Mouse (Mus musculus): ENCODE data around the gene Aplp1. TPM values are rescaled to one million over a fixed set of nuclear protein-coding genes. Genes with fewer than 3 reads are reported as not detected.

Aplp1 gene
- 24.5 and 168 TPM in 2 replicates for polyA plus RNA-seq (2012; rRNA removed; ENCODE audit: low replicate concordance)

DNA sequence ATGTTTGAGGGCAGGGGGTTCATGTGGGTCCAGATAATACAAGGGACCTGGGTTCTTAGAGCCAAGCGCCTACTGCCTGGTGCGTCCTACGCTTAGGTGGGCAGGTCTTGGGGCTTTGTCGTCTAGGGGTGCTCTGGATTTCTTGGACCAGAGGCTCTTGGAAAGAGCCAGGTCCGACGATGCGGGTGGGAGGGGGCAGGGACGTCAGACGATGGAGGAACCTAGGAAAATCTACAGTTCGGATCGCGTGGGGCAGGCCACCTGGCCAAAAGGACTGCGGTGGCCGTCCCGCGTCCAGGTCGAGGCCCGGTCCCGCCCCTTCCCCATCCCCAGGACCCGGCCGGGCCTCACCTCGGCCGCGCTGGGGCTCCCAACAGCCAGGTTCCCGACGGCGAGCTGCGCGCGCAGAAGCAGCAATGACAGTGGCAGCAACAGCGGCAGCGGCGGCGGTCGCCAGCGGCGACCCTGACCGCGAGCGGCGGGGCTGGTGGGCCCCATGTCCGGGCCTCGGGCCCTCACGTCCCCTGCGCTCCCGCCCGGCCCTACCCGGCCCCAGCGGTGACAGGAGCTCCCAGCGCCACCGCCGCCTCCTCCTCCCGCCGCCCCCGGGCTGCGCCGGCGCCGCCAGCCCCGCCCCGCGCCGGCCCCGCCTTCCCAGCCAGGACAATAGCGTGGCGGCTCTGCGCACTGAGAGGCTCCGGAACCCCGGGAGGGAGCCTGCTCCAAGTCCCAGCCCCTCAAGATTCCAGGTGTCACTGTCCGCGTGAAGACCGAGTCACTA, at the start of gene Aplp1:
Aplp1 (minus strand) TSS at position 565 of the 781 bp plus-strand sequence.

DNA sequence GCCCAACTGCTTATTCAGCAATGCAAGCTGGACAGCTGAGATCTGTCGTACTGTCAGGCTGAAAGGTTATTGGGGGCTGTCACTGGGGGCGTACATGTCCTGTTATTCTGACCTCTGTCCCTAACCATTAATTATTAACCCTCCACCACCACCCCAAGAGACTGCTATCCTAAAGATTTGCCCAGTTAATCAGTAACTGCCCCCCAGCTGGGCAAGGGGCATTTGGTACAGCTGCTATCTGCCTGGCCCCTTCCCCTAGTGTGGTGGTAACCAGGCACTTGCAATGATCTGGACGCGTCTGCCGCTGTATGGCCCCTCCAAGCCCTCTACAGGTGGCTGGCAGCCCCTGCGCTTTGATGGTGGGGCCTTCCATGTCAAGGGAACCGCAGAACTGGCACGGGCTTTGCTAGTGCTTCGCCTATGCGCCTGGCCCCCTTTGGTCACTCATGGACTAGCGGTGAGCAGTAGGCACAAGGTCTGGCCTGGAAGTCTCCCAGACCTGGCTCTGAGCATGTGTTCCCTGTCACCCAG, 48.1 kb upstream of the Aplp1 start, which contains the start of gene Prodh2:
Prodh2 (plus strand) TSS at position 222 of the 531 bp plus-strand sequence.

DNA sequence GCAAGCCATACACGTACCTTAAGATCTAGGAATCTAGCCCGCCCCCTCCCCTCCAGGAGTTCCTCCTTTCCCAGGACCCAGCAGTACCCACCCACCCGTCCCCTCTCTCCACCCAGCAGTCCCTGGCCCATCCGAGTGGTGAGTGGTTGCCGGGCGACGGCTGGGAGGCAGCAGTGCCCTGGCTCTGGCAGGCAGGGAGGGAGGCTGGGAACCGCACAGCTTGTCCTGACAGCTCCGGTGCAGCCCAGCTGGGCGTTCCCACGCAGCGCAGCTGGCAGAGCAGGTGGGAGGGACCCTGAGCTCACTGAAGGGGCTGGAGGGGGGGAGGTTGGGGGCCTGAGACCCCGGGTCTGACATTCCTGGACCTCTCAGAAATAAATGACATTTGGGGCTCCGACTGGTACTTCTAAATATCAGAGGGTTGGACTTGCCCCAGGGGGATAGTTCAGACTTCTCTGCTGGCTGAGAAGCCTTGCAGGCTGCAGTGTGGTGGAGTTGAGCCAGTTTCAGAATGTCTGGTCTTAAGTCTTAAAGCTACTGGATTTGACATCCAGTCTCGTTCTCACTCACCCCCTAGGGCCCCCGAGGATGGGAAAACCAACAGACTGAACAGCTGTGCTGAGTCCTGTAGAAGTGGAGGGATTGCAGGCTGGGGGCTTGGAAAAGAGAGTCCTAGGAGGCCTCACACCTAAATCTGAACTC, 12.4 kb upstream of the Aplp1 start, which contains the start of the genes Kirrel2 and Nphs1:
Kirrel2 (minus strand) TSS at position 62 of the 702 bp plus-strand sequence.
Nphs1 (plus strand) TSS at position 687 of the 702 bp plus-strand sequence.

DNA sequence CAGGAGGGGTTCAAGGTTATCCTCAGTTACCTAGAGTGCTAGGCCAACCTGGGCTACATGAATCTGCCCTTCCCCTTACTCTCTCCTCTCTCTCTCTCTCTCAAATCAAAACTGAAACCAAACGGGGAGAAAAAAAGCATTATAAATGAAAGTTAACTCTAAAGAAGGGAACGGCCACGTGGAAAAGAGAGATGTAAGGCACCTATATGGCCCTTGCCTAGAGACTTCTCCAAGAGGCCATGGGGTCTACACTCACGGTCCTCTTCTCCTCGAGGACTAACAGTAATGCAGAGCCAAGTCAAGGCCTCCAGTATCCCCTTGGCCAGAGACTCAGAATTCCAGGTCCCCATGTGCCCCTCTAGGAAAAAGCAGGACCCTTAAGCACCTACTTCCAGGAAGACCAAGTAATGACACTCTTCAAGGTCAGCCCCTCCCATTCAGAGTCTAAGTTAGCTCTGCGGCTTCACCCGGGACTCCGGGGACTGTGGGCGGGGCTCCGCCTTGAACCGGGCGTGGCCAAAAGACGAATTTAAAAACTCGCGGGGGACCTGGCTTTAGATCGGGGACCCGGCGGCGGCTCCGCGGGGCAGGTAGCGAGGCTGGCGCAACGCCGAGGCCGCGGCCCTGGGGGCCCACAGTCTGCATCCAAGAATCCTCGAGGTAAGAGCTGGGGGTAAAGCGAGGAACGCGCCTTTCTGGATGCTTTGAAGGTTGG, 24.0 kb downstream of the Aplp1 start, which contains the start of gene Nfkbid:
Nfkbid (plus strand) TSS at position 558 of the 715 bp plus-strand sequence.

DNA sequence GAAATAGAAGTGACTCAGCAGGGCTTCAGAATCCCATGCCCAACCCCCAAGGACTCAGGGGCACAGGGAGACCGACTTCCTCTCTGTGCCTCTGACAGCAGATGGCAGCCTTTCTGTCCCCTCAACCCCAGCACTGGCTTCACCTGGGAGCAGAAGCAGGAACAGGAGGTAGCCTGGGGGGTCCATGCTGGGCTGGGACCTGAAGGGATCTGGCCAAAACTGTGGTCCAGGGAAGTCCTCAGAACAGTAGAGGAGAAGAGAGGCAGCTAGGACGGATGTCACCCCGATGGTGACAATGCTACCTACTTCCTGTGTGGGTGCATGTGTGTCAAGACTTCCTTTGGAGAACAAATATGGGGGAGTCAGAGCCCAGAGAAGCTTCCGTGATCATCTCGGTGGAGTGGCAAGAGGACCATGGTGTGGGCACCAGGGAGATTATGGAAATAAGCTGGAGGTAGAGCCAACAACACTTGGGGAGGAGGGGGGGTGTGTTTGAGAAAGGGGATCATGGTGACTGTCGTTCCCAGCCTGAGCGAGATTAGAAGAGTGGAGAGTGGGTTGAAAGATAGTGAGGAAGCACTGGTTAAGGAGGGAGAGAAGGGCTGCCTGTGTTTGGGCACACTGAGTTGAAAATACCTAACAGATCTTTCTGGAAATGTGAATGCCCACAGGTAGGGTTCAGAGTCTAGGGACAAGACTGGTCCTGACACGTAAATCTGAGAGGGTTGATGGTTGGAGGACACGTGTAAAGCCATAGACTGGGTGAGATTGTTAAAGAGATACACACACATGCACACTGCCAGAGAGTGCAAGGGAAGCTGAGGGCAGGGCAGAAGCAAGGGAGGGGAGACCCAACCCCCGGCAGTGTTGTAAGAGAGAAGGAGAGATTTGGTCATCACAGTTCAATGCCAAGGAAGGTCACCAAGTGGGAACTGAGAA, 25.5 kb downstream of the Aplp1 start, which contains the start of gene Hcst:
Hcst (minus strand) TSS at position 294 of the 939 bp plus-strand sequence.

DNA sequence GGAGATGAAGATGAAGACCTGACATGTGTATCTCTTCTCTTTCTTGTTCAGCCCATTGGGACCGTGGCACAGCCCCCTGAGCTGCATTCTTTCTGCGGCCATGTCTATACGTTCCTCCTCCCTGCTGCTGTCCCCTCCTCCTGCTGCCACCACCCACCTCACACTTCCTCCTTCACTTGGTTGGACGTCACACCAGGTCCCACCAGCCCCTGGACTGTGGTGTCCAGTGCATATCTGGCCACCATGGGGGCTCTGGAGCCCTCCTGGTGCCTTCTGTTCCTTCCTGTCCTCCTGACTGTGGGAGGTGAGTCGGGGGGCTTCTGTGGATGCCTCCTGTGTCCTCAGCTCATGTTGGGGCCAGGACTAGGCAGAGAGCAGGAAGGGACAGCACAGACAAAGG, 31.7 kb downstream of the Aplp1 start, which contains the start of gene Tyrobp:
Tyrobp (plus strand) TSS at position 165 of the 400 bp plus-strand sequence.

Other genes with a start within 250 kb of the Aplp1 start
- 492 and 665 TPM in 2 replicates for gene Capns1, start 246.7 kb downstream of the Aplp1 start, polyA plus RNA-seq (2012; rRNA removed; ENCODE audit: low replicate concordance)
- gene Polr2i, start 213.6 kb downstream of the Aplp1 start, polyA plus RNA-seq (2012; rRNA removed; ENCODE audit: low replicate concordance) = 76.0 and 78.7 TPM in 2 replicates
- 23.6 and 33.8 TPM in 2 replicates for gene Tbcb, start 213.3 kb downstream of the Aplp1 start, polyA plus RNA-seq (2012; rRNA removed; ENCODE audit: low replicate concordance)
- gene Ovol3, start 209.8 kb downstream of the Aplp1 start, polyA plus RNA-seq (2012; rRNA removed; ENCODE audit: low replicate concordance) = not detected in 2 replicates
- gene Thap8, start 165.4 kb downstream of the Aplp1 start, polyA plus RNA-seq (2012; rRNA removed; ENCODE audit: low replicate concordance) = 0.14 TPM in 1 of 2 replicates, not detected in the other
- gene Wdr62, start 165.1 kb downstream of the Aplp1 start, polyA plus RNA-seq (2012; rRNA removed; ENCODE audit: low replicate concordance) = 13.0 and 14.3 TPM in 2 replicates
- 3.8 and 4.8 TPM in 2 replicates for gene Clip3, start 153.8 kb downstream of the Aplp1 start, polyA plus RNA-seq (2012; rRNA removed; ENCODE audit: low replicate concordance)
- gene Alkbh6, start 136.8 kb downstream of the Aplp1 start, polyA plus RNA-seq (2012; rRNA removed; ENCODE audit: low replicate concordance) = 154 and 160 TPM in 2 replicates
- 9.8 and 29.1 TPM in 2 replicates for gene Syne4, start 130.7 kb downstream of the Aplp1 start, polyA plus RNA-seq (2012; rRNA removed; ENCODE audit: low replicate concordance)
- 1.2 and 2.4 TPM in 2 replicates for gene E130208F15Rik, start 123.8 kb downstream of the Aplp1 start, polyA plus RNA-seq (2012; rRNA removed; ENCODE audit: low replicate concordance)
- 32.9 and 60.3 TPM in 2 replicates for gene Sdhaf1, start 121.6 kb downstream of the Aplp1 start, polyA plus RNA-seq (2012; rRNA removed; ENCODE audit: low replicate concordance)
- 27.9 and 30.8 TPM in 2 replicates for gene Lrfn3, start 82.8 kb downstream of the Aplp1 start, polyA plus RNA-seq (2012; rRNA removed; ENCODE audit: low replicate concordance)
- gene Tyrobp, start 31.8 kb downstream of the Aplp1 start, polyA plus RNA-seq (2012; rRNA removed; ENCODE audit: low replicate concordance) = 49.1 and 124 TPM in 2 replicates
- gene Hcst, start 25.7 kb downstream of the Aplp1 start, polyA plus RNA-seq (2012; rRNA removed; ENCODE audit: low replicate concordance) = 11.5 and 53.7 TPM in 2 replicates
- gene Nfkbid, start 23.8 kb downstream of the Aplp1 start, polyA plus RNA-seq (2012; rRNA removed; ENCODE audit: low replicate concordance) = 5.3 and 8.6 TPM in 2 replicates
- gene Kirrel2, start 12.2 kb upstream of the Aplp1 start, polyA plus RNA-seq (2012; rRNA removed; ENCODE audit: low replicate concordance) = 0.39 TPM in 1 of 2 replicates, not detected in the other
- gene Nphs1, start 12.8 kb upstream of the Aplp1 start, polyA plus RNA-seq (2012; rRNA removed; ENCODE audit: low replicate concordance) = 2.5 TPM in 1 of 2 replicates, not detected in the other
- 2.3 and 37.6 TPM in 2 replicates for gene Prodh2, start 48.1 kb upstream of the Aplp1 start, polyA plus RNA-seq (2012; rRNA removed; ENCODE audit: low replicate concordance)
- 10.8 and 15.1 TPM in 2 replicates for gene Arhgap33, start 89.5 kb upstream of the Aplp1 start, polyA plus RNA-seq (2012; rRNA removed; ENCODE audit: low replicate concordance)
- 56.3 and 114 TPM in 2 replicates for gene Hspb6, start 106.6 kb upstream of the Aplp1 start, polyA plus RNA-seq (2012; rRNA removed; ENCODE audit: low replicate concordance)
- gene Proser3, start 106.8 kb upstream of the Aplp1 start, polyA plus RNA-seq (2012; rRNA removed; ENCODE audit: low replicate concordance) = 3.6 and 5.5 TPM in 2 replicates
- 28.6 and 40.9 TPM in 2 replicates for gene Lin37, start 114.3 kb upstream of the Aplp1 start, polyA plus RNA-seq (2012; rRNA removed; ENCODE audit: low replicate concordance)
- 56.6 and 64.2 TPM in 2 replicates for gene U2af1l4, start 117.8 kb upstream of the Aplp1 start, polyA plus RNA-seq (2012; rRNA removed; ENCODE audit: low replicate concordance)
- 0.55 and 1.2 TPM in 2 replicates for gene Gm49396, start 117.8 kb upstream of the Aplp1 start, polyA plus RNA-seq (2012; rRNA removed; ENCODE audit: low replicate concordance)
- 105 and 155 TPM in 2 replicates for gene Psenen, start 118.1 kb upstream of the Aplp1 start, polyA plus RNA-seq (2012; rRNA removed; ENCODE audit: low replicate concordance)
- gene Igflr1, start 119.9 kb upstream of the Aplp1 start, polyA plus RNA-seq (2012; rRNA removed; ENCODE audit: low replicate concordance) = 12.6 and 14.4 TPM in 2 replicates
- 31.9 and 38.5 TPM in 2 replicates for gene Kmt2b, start 143.2 kb upstream of the Aplp1 start, polyA plus RNA-seq (2012; rRNA removed; ENCODE audit: low replicate concordance)
- gene Zbtb32, start 153.4 kb upstream of the Aplp1 start, polyA plus RNA-seq (2012; rRNA removed; ENCODE audit: low replicate concordance) = 2.3 and 3.2 TPM in 2 replicates
- 1.1 and 3.8 TPM in 2 replicates for gene Upk1a, start 167.3 kb upstream of the Aplp1 start, polyA plus RNA-seq (2012; rRNA removed; ENCODE audit: low replicate concordance)
- 382 and 584 TPM in 2 replicates for gene Cox6b1, start 180.6 kb upstream of the Aplp1 start, polyA plus RNA-seq (2012; rRNA removed; ENCODE audit: low replicate concordance)
- gene Etv2, start 190.3 kb upstream of the Aplp1 start, polyA plus RNA-seq (2012; rRNA removed; ENCODE audit: low replicate concordance) = not detected in 2 replicates
- gene Rbm42, start 204.8 kb upstream of the Aplp1 start, polyA plus RNA-seq (2012; rRNA removed; ENCODE audit: low replicate concordance) = 73.7 and 104 TPM in 2 replicates
- 4.7 and 7.0 TPM in 2 replicates for gene Haus5, start 219.5 kb upstream of the Aplp1 start, polyA plus RNA-seq (2012; rRNA removed; ENCODE audit: low replicate concordance)
- gene Pmis2, start 226.1 kb upstream of the Aplp1 start, polyA plus RNA-seq (2012; rRNA removed; ENCODE audit: low replicate concordance) = not detected in 2 replicates

Data from duodenum, adult 2 months (tissue).